Mouse (Mus musculus) adrenal gland, postnatal 10 days (tissue): ENCODE data around the gene Atp8b4. TPM values are rescaled to one million over a fixed set of nuclear protein-coding genes. Genes with fewer than 3 reads are reported as not detected.
A peak's percentile ranks its signal among the peaks of the same experiment; 100 is the strongest.
"Not testable (repeated sequence)": the region's sequence is repeated elsewhere in the genome, so short reads cannot be mapped to it uniquely, and the experiment has no call there.

Experiments
- DNase-seq: peaks from one replicate; pipeline ENCODE4 v3.0.0; 2021; ENCODE audit warnings: mixed read lengths
- total RNA-seq, 2 experiments: library from RNA; stranded (reverse); gene quantifications; 2 replicates each; pipeline ENCODE4 v1.2.3; 2021

Atp8b4 gene
- total RNA-seq, 2 experiments from 2014 or later, result 0.99 to 1.5 TPM

- DNase-seq, result peak; percentile 9
These were observed 4.4 kb downstream of the Atp8b4 start for GRCm38 (mm10) chr2:126495832-126496695.

- DNase-seq, result no peak
These were observed 5.2 kb downstream of the Atp8b4 start for GRCm38 (mm10) chr2:126495230-126495629.

DNA sequence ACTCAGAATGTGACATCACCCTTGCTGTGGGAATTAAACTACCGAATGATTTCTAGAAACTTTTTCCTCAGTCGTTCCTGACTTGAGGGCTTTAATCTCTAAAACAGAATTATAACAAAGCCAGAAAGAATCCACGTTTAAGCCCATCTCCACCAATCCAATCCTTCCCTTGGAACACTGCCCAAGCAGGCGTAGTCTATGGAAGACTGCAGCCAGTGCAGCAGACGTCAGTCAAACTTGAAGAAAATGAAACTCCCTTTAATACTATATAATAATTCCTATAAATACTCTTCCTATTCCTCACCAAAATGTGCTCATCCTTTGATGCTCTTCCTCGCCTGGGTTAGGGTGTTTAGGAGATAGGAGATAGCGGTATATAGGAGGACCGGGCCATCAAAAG, 7.2 kb downstream of the Atp8b4 start:
- DNase-seq, result no peak

- no peak for DNase-seq
These were observed 7.8 kb downstream of the Atp8b4 start for GRCm38 (mm10) chr2:126492713-126493112.

GRCm38 (mm10) chr2:126491446-126491845, 9.0 kb downstream of the Atp8b4 start:
- DNase-seq, result no peak

- no peak for DNase-seq
These were observed 9.9 kb downstream of the Atp8b4 start for GRCm38 (mm10) chr2:126490573-126490972.

GRCm38 (mm10) chr2:126485262-126486017, 15.0 kb downstream of the Atp8b4 start:
- no peak for DNase-seq

GRCm38 (mm10) chr2:126483337-126483736, 17.1 kb downstream of the Atp8b4 start:
- DNase-seq, result no peak

GRCm38 (mm10) chr2:126477556-126477955, 22.9 kb downstream of the Atp8b4 start:
- no peak for DNase-seq

DNA sequence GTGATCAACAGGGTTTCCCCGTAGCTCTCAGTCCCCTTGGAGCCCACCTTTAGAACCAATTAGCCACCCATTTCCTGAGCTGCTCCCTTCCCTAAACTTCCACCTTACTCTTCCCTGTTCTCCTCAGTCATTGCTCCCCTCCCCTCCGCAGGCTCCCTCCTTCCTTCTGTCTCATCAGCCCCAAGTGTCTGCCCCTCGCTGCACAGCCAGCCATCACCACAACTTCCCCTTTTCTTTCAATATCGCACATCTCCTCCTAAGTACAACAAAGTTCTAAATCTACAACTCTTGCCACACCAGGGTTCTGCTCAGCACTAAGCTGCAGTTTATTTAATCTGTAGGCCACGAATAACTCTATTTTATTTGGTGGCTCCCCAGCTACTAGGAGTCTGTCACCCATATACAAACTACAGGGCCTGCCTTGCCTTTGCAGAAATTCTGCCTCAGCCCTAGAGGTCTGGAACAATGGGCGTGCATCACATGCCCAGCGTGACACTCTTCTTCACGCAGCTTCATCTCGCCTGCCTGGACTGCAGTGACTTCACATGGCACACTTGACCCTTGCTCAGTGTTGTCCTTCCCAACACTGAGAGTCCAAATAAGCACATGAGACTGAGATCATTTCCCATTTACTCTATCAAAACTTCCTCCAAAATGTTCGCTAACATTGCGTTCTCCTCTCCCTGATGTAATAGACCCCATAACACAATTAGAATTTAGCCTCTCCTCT, 24.6 kb downstream of the Atp8b4 start:
- DNase-seq, result no peak

- no peak for DNase-seq
These were observed 26.5 kb downstream of the Atp8b4 start for GRCm38 (mm10) chr2:126474019-126474418.

DNA sequence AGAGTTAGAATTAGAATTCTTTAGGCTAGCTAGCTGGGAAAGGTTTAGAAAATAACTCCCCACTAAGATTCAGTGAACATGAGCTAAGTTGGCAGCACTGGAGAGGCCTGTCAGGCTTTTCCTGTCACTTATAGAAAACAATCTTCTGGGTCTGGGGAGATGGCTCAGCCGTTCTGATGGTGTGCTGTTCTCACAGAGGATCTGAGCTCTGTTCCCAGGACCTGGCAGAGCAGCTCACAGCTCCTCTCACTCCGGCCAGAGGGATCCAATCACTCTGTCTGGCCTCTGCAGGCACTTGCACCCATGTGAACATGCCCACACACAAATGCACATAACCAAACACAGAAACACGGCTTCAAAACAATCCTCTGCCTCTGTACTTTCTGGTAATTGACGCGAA, 27.6 kb downstream of the Atp8b4 start:
- DNase-seq, result no peak

DNA sequence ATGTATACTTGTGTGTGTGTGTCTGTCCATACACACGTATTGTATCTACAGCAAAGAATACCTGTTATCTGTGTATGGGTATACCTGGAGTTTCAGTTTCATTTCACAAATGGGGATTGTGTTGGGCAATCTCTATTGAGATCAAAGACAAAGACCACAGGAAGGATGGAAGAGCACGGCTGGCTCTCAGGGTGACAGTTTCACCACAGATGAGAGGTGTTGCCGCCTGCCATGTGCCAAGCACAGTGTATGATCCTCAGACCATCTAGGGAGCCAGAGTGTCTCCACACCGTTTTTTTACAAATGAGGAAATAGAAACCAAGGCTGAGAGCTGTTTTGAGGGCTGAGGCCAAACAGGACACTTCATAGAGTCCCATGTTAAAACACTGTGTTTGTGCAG, 32.7 kb downstream of the Atp8b4 start:
- DNase-seq, result no peak

- no peak for DNase-seq
These were observed 33.9 kb downstream of the Atp8b4 start for GRCm38 (mm10) chr2:126466391-126467134.

DNA sequence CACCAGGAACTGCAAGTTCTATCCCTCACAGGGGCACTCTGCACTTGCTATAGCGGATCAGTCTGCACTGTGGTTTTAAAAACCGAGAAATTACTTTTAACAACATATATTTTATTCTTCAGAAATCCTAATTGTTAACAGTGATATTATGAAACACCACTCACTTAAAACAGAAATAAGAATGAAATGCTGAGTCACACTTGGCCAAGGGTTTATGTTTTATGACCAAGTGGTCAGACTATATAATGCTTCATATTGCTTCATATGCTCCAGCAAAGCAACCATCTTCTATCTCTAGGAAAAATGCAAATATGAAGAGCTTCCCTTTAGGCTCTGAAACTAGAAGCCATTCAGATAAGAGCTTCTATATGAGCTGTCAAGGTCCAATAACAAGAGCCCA, 41.8 kb downstream of the Atp8b4 start:
- DNase-seq, result no peak

DNA sequence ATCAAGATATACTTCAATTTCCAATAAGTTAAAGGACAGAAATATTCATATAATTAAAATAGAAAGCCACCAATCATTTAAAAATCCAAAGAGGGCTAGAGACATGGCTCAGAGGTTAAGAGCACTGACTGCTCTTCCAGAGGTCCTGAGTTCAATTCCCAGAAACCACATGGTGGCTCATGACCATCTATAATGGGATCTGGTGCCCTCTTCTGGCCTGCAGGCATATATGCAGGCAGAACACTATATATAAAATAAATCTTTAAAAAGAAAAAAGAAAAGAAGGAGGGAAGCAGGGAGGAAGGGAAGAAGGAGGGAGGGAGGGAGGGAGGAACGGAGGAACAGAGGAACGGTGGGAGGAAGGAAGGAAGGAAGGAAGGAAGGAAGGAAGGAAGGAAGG, 42.7 kb downstream of the Atp8b4 start:
- DNase-seq, result not testable (repeated sequence)

GRCm38 (mm10) chr2:126450937-126451302, 49.6 kb downstream of the Atp8b4 start:
- no peak for DNase-seq

DNA sequence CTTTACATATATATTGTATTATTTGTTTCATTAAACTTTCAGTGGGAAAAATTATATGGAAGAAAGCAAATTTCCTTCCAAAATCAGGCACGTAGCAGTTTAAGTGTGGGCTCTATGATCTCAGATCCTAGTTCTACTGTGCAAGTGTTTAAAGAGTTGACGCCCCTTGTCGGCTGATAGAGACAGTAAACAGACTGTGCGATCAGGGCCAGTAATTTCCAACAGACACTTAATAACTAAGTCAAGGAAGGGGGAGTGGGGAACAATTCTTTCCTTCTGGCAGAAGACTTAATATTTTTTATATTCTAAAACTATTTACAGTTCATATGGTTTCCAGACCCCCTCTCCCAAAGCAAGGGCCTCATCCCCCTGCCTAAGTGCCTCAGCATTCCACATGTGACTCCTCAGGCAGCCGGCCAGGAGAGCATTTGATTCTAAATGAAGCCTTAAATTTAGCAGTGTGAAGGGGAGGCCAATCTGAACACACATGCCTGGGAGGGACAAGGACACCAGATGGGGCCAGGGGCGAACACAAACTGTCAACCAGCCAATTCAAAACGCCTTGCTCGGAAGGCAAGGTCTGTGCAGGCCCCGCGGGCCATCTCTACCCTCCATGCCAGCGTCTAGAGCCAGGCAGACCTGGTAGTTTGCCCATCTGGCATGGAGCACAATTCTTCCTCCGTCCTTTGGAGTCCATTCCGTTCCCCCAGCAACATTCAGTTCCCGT, 50.1 kb downstream of the Atp8b4 start:
- DNase-seq, result peak; percentile 66

- DNase-seq, result no peak
These were observed 55.4 kb downstream of the Atp8b4 start for GRCm38 (mm10) chr2:126445039-126445438.

- no peak for DNase-seq
These were observed 58.9 kb downstream of the Atp8b4 start for GRCm38 (mm10) chr2:126441586-126441985.

DNA sequence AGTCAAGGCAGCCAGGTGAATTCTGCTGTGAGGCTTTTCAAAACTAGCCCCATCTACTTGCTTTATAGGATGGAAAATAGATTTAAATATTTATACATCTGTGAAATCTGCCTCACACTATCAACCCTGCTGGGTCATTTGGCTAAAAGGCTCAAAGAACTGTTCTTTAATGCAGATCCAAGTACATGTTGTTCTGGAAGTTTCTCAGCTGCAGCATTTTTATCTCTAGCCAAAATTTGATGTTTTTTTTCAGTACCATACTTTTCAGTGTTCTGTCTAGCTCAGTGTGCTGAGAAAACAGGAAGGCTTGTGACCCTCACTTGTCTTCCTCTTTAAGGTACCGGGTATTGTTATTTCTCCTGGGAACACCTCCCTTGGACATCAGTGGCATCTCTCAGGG, 65.8 kb downstream of the Atp8b4 start:
- DNase-seq, result no peak
